Mouse (Mus musculus) hindbrain, embryonic 16.5 days (tissue): Measurements from ENCODE around the gene Gm20696. TPM values are rescaled to one million over a fixed set of nuclear protein-coding genes. Genes with fewer than 3 reads are reported as not detected.

Experiments used
- ATAC-seq: fragments of 200-750 bp; cut with Nextera tagmentation; 2 replicates; pipeline ENCODE4 v1.8.0; 2017; ENCODE audit warnings: moderate TSS enrichment, moderate library complexity
- H3K27ac ChIP-seq: fragments of 300-500 bp; sonication (generic); 2 replicates; pipeline ENCODE4 v1.5.1; 2014; ENCODE audit warnings: low read depth, mild to moderate bottlenecking, control low read depth, low read length, moderate library complexity
- H3K27me3 ChIP-seq: fragments of 300-500 bp; sonication (generic); replicated peaks from 2 replicates; pipeline ENCODE4 v1.6.1; 2014; ENCODE audit warnings: low read length; ENCODE audit not compliant: control insufficient read depth, insufficient read depth
- H3K36me3 ChIP-seq: fragments of 300-500 bp; sonication (generic); 2 replicates; pipeline ENCODE4 v1.6.1; 2014; ENCODE audit warnings: mild to moderate bottlenecking, low read length, moderate library complexity, mixed read lengths; ENCODE audit not compliant: control insufficient read depth, insufficient read depth
- H3K4me1 ChIP-seq: fragments of 300-500 bp; sonication (generic); 2 replicates; pipeline ENCODE4 v1.6.1; 2014; ENCODE audit warnings: low read depth, low read length; ENCODE audit not compliant: control insufficient read depth, insufficient read depth
- H3K4me2 ChIP-seq: fragments of 300-500 bp; sonication (generic); 2 replicates; pipeline ENCODE4 v1.6.1; 2014; ENCODE audit warnings: mild to moderate bottlenecking, low read length, control low read depth, moderate library complexity
- H3K4me3 ChIP-seq: fragments of 300-500 bp; sonication (generic); 2 replicates; pipeline ENCODE4 v1.5.1; 2014; ENCODE audit warnings: mild to moderate bottlenecking, low read length, control low read depth, moderate library complexity
- H3K9ac ChIP-seq: fragments of 300-500 bp; sonication (generic); 2 replicates; pipeline ENCODE4 v1.6.1; 2014; ENCODE audit warnings: low read depth, mild to moderate bottlenecking, control low read depth, low read length, moderate library complexity
- H3K9me3 ChIP-seq: fragments of 300-500 bp; sonication (generic); 2 replicates; pipeline ENCODE4 v1.6.1; 2014; ENCODE audit warnings: mild to moderate bottlenecking, low read length, moderate library complexity; ENCODE audit not compliant: control insufficient read depth
- WGBS: fragments of 180-500 bp; shearing (Covaris S2); extraction: QIAGEN DNeasy Blood & Tissue Kit; methylation state at CpG from one replicate; pipeline ENCODE4 v1.1.7; 2014; 5-methylcytosine and 5-hydroxymethylcytosine counted together
- polyA plus RNA-seq: library from polyadenylated mRNA; unstranded; fragments of >200 nt; fragmentation: Nextera tagmentation; extraction: Ambion mirVana; gene quantifications from 2 replicates; pipeline ENCODE4 v1.2.1, GENCODE M21; 2015

Gm20696 gene
- polyA plus RNA-seq, 1 experiment from 2014 or later: 1.8 TPM

GRCm38 (mm10) chr6:99492937-99493336 lies 173.7 kb downstream of the Gm20696 start:
- no peak for ATAC-seq

DNA sequence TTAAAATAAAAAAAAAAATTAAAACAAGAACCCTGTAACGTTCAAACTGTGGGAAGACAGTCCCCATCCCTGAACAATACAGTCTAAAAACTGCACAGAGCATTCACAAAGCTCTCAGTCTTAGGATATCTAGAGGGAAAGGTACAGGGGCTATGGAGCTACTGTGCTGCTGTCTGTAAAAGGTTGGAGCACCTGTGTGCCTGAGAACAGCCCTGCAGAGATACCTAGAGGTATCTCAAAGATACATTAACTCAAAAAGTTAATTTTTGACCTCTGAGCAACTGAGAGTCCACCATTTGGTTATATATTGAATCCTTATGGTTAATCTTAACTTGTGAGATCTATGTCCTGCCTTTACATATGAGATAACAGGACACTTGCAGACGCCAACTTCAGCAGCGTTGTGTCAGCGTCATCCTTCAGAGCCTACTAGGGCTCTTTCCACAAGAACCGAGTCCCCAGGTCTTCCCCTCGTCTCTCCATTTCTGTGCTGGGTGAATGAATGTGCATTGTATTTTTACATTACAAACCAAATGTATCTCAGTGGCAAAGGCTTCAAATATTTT lies 174.5 kb downstream of the Gm20696 start:
- H3K27ac ChIP-seq: no peak overlapping the region
- whole genome bisulfite sequencing: 83% methylated on average over 6 of the region's 6 CpGs
- ATAC-seq: no peak

More at GRCm38 (mm10) chr6:99492937-99493336, 173.7 kb downstream of the Gm20696 start:
- Histone ChIP-seq H3K36me3 (no peaks in the 10 kb centered on the region), H3K4me3 (no peak overlapping the region), H3K4me2 (no peak overlapping the region), H3K4me1 (no peaks in the 10 kb centered on the region), H3K9me3 (no peaks in the 10 kb centered on the region), H3K27ac (no peak overlapping the region), H3K9ac (no peak overlapping the region), H3K27me3 (no peaks in the 10 kb centered on the region)
- 51% methylated on average over 3 of the region's 3 CpGs for WGBS

GRCm38 (mm10) chr6:99491146-99491545 lies 175.5 kb downstream of the Gm20696 start:
- H3K27me3 ChIP-seq: no peaks in the 10 kb centered on the region
- 94% methylated on average over 3 of the region's 3 CpGs for WGBS
- H3K9ac ChIP-seq: no peak overlapping the region
- H3K4me3 ChIP-seq: no peak overlapping the region
- H3K36me3 ChIP-seq: no peaks in the 10 kb centered on the region
- no peak for ATAC-seq
- no peak overlapping the region for H3K27ac ChIP-seq
- no peaks in the 10 kb centered on the region for H3K9me3 ChIP-seq
- H3K4me2 ChIP-seq: no peak overlapping the region
- peaks cover 2% of the 10 kb centered on the region for H3K4me1 ChIP-seq

More for the DNA sequence above, 174.5 kb downstream of the Gm20696 start:
- H3K27me3 ChIP-seq: no peaks in the 10 kb centered on the region
- H3K9ac ChIP-seq: no peak overlapping the region
- H3K4me1 ChIP-seq: no peaks in the 10 kb centered on the region
- H3K4me2 ChIP-seq: no peak overlapping the region
- no peaks in the 10 kb centered on the region for H3K9me3 ChIP-seq
- H3K4me3 ChIP-seq: no peak overlapping the region
- no peaks in the 10 kb centered on the region for H3K36me3 ChIP-seq

DNA sequence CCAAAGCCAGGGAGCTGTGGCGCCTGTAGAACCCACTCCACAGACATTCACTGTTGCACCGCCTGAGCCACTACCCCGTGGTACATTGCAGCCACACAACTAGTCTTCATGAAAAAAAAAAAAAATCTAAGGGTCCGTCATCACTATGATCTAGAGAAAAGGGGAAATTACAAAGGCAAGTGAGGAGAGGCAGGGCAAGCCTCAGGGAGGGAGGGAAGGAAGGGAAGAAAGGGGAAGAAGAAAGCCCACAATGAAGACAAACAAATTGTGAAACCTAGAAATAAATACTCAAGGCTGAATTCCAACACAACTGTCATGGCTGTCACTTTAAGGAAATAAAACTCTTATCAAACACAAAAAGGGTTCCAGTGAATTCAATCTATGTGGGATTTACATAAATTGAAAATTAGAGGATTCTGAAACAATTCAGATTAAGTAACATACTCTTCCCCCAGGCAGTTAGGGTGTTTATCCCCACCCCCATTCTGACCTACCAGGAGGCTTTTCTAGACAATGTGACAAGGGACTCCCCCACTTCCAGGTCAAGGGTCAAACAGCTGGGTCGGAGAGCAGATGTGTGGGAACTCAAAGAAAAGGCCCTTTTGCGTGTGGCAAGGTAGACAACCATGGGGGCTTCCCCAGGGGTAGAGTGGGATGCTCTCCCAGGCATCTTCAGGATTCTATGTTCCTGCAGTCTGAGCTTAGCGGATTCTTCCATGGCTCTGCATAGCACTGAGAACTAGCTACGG lies 176.5 kb downstream of the Gm20696 start:
- no peaks in the 10 kb centered on the region for H3K27me3 ChIP-seq
- no peaks in the 10 kb centered on the region for H3K36me3 ChIP-seq
- no peak overlapping the region for H3K9ac ChIP-seq
- no peaks in the 10 kb centered on the region for H3K9me3 ChIP-seq
- no peak overlapping the region for H3K4me3 ChIP-seq
- WGBS: 76% methylated on average over 8 of the region's 8 CpGs
- ATAC-seq: no peak
- H3K27ac ChIP-seq: no peak overlapping the region
- no peak overlapping the region for H3K4me2 ChIP-seq
- peaks cover 13% of the 10 kb centered on the region for H3K4me1 ChIP-seq

- Histone ChIP-seq H3K4me2 (no peak overlapping the region), H3K36me3 (no peaks in the 10 kb centered on the region), H3K9me3 (no peaks in the 10 kb centered on the region), H3K27me3 (no peaks in the 10 kb centered on the region), H3K4me1 (peaks cover 18% of the 10 kb centered on the region), H3K9ac (no peak overlapping the region), H3K4me3 (no peak overlapping the region), H3K27ac (no peak overlapping the region)
- 89% methylated on average over 10 of the region's 10 CpGs for WGBS
- ATAC-seq: no peak
Observed at GRCm38 (mm10) chr6:99489423-99489822, 177.2 kb downstream of the Gm20696 start.

GRCm38 (mm10) chr6:99485884-99486640 lies 180.5 kb downstream of the Gm20696 start:
- WGBS: 57% methylated on average over 12 of the region's 12 CpGs
- H3K4me1 ChIP-seq: peaks cover 22% of the 10 kb centered on the region
- no peak overlapping the region for H3K4me3 ChIP-seq
- H3K9me3 ChIP-seq: no peaks in the 10 kb centered on the region
- peak overlapping the region; percentile 77 for H3K27ac ChIP-seq
- no peaks in the 10 kb centered on the region for H3K36me3 ChIP-seq
- 0 out of 2 replicates have a peak overlapping the region, but pooled peaks have one; percentile 10 for H3K9ac ChIP-seq
- ATAC-seq: peak; percentile 69; the same call in 1 of the 2 replicates
- no peaks in the 10 kb centered on the region for H3K27me3 ChIP-seq
- peak overlapping the region; percentile 52 for H3K4me2 ChIP-seq

DNA sequence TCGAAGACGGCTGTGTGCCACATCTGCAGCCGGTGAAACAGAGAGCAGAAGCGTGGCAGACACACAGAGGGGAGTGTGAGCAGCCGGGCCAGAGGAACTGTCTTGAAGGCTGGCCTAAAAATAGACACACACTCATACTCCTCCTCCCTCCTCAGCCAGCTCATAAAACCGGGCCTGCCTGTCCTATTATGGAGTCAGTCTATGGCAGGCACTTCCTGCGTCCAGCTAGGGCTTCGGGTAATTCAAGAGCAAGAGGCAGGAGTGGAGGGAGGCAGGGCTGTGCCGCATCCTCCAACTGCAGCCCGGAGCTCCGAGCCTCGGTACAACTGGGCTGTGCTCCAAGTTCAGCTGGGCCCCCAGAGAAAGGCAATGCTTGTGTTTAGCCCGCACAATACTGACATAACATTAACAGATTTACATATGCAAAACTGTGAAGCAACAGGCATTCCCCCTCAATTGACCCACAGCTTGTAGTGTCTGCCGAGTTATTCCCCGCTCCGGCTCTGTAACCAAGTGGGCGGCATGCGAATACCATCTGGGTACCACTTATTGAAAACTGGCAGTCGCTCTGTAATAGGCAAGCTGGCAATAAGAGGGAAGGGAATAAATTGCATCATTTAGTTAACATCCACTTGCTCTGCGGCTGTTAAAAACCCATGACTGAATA lies 181.2 kb downstream of the Gm20696 start:
- Histone ChIP-seq H3K4me3 (peak overlapping the region; percentile 17), H3K9me3 (peaks cover 1% of the 10 kb centered on the region; the same call in 1 of the 2 replicates), H3K27me3 (no peaks in the 10 kb centered on the region), H3K4me1 (peaks cover 22% of the 10 kb centered on the region), H3K27ac (peak overlapping the region; percentile 77), H3K9ac (peak overlapping the region; percentile 46; the same call in 1 of the 2 replicates), H3K36me3 (no peaks in the 10 kb centered on the region), H3K4me2 (peak overlapping the region; percentile 52)
- peak; percentile 91 for ATAC-seq
- 12% methylated on average over 20 of the region's 20 CpGs for WGBS

DNA sequence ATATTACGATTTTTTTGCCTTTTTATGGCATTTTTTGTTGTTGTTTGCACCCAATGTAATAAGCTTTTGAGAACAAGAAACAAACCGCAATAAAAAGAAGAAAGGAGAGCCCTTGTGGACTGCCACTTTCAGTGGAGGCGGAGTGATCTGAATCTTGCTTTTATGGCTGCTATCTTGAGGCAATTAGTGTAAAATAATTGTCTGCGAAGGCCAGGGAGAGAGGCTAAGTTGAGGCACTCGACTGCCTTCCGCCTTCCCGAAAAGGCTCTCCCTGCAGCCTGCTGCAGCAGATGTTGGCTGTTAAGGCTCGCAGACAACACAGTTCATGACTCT lies 181.7 kb downstream of the Gm20696 start:
- Histone ChIP-seq H3K4me2 (peak overlapping the region; percentile 52), H3K36me3 (no peaks in the 10 kb centered on the region), H3K4me1 (peaks cover 22% of the 10 kb centered on the region), H3K27me3 (no peaks in the 10 kb centered on the region), H3K9me3 (peaks cover 3% of the 10 kb centered on the region; the same call in 1 of the 2 replicates), H3K27ac (peak overlapping the region; percentile 77), H3K4me3 (peak overlapping the region; percentile 17), H3K9ac (peak overlapping the region; percentile 46; the same call in 1 of the 2 replicates)
- WGBS: 28% methylated on average over 8 of the region's 8 CpGs
- ATAC-seq: no peak
